Mouse (Mus musculus) left cerebral cortex, postnatal 14 days (tissue): Measurements from ENCODE around the gene Pdha2. TPM values are rescaled to one million over a fixed set of nuclear protein-coding genes. Genes with fewer than 3 reads are reported as not detected.

Experiments used
- DNase-seq, 2 experiments: peaks; one replicate each; pipeline ENCODE4 v3.0.0; 2021 to 2022; ENCODE audit warnings: low spot score in 2 of 2, mixed read lengths in 1 of 2
- intact Hi-C: fragments of 180-260 bp; cut with DNase I; formaldehyde crosslinking; loops from one replicate; pipeline ENCODE4 v1.15.1; 2025
- long read RNA-seq, 2 experiments: library from polyadenylated mRNA; stranded (forward); transcript quantifications; one replicate each; pipeline ENCODE4 v2.0.0; 2021
- total RNA-seq, 2 experiments: library from RNA; stranded (reverse); gene quantifications; 2 replicates each; pipeline ENCODE4 v1.2.3; 2021

Gene Pdha2
- not detected for total RNA-seq
- long read RNA-seq, experiment 1 = 0 reads
- long read RNA-seq, experiment 2 = 0 reads

- intact Hi-C loops = no loop called here
- DNase-seq = no peak
Observed at GRCm38 (mm10) chr3:141212255-141212654, at the start of gene Pdha2. Pdha2 (minus strand) TSS chr3:141212355.

DNA sequence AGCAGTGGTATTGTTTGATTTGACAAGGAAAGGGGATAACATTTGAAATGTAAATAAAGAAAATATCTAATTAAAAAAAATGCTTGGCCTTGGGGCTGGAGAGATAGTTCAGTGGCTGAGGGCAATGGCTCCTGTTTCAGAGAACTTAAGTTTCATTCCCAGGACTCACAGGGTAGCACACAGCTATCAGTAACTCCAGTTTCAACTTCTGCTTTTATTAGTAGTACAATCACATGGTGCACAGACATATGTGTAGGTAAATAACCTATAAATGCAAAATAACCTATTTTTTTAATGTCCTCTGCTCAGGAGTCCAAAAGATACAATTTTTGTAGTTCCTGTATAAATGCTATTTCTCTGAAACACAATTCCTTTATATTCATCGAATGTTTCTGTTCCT lies 48.4 kb upstream of the Pdha2 start:
- intact Hi-C loops = no loop called here
- no peak for DNase-seq

DNA sequence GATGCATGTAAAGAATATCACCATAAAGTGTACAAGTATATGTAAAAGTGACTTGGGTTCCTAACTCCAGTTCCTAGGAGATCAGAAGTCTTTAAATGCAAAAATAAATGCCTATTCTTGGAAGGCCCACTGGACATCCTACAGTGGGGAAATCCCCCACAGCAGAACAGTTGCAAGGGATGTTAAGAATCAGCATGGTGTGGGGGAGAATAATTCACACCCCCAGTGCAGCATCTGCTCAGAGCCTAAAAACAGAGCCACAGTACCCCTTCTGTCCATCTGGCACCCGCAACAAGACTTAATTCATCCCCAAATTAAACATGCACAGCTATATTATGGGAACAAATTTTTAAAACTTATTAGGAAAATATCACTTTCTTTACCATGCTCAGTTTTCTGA lies 39.3 kb upstream of the Pdha2 start:
- intact Hi-C loops = no loop called here
- DNase-seq = peak; percentile 7 to 58

DNA sequence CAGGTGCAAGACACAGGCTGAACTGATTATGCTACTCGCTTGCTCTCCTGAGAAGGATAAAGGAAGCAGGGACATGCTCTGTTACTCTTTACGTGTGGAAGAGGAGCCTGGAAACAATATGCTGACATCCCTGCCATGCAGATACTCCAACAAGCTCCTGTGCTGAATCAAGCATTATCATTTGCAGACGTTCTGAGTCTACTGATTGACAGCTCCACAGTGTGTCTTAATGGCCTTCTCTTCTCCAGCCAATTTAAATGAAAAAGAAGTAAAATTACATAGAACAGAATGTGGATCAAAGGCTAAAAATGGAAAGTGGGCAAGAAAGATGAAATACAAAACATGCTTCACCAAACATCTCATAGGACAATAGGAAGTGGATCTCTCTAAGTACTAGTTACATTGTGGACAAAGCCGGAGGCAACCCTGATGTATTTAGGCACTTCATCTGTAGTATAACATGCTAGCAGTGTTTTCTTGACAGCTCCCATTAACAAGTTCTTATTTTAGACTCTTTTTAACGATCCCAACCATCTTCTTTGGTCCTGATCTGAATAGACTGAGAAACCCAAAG lies 32.7 kb upstream of the Pdha2 start:
- DNase-seq = no peak
- intact Hi-C loops = no loop called here

- no peak for DNase-seq
- intact Hi-C loops = no loop called here
Observed at GRCm38 (mm10) chr3:141238071-141238470, 25.9 kb upstream of the Pdha2 start.

GRCm38 (mm10) chr3:141229148-141229547 lies 17.0 kb upstream of the Pdha2 start:
- intact Hi-C loops = no loop called here
- no peak for DNase-seq

GRCm38 (mm10) chr3:141222339-141222738 lies 10.2 kb upstream of the Pdha2 start:
- intact Hi-C loops = no loop called here
- no peak for DNase-seq

GRCm38 (mm10) chr3:141218561-141218960 lies 6.4 kb upstream of the Pdha2 start:
- no peak for DNase-seq
- intact Hi-C loops = no loop called here

DNA sequence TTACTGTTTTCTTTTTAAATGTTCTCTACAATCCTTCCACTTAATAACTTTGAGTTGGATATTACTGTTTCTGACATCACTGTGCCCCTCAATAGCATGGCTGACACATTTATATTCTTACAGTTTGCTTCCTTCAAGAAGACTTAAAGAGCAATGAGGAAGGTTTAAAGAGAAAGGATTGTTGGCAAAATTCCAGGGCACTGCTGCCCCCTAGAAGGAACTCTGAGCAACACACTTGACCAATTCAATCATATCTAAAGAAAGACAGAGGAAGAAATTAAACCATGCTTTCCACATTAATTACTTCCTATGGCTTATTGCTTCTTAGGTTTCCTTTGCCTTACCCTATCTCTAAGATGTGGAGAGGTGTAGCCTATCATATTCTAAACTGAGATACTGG lies 4.8 kb upstream of the Pdha2 start:
- no peak for DNase-seq
- intact Hi-C loops = no loop called here

DNA sequence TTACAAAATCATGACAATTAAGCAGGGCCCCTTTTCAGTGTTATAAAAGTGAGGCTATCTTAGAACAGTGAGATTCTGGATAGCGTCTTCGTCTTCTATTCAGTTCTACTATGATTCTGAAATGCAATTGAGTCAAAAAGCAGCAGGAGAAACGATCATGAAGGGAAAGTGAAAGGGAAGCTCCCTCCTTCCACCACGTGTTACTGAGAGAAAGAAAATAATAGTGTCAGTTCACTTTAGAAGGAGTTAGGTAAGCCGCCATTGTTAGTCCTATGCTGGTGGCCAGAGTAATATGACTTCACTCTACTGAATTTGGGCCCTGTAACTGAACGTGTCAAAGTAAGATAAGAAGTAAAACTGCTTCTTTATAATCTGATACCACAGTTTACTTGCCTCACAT lies 4.1 kb upstream of the Pdha2 start:
- DNase-seq = no peak
- intact Hi-C loops = no loop called here

DNA sequence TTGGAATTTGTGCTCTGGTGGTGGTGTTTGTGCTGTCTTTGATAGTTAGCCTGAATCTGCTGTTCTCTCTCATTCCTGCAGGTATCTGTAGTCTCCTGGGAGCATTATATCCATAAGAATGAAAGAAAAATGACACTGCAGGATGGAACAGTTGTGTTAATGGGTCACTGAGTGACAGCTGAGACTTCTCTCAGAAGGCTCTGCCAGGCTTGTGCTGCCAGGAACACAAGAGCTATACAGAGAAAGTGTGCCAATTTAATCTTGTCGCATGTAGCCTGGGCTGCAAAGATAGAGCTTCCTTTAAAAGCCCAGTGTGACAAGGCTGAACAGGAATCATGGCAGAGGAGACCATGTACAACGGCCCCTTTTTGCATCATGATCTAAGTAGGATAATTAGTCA lies 2.6 kb upstream of the Pdha2 start:
- intact Hi-C loops = no loop called here

GRCm38 (mm10) chr3:141214197-141214596 lies 2.0 kb upstream of the Pdha2 start:
- no peak for DNase-seq
- intact Hi-C loops = no loop called here

More for the DNA sequence above, 2.6 kb upstream of the Pdha2 start:
- DNase-seq = peak in 1 of 2 experiments; percentile 13

DNA sequence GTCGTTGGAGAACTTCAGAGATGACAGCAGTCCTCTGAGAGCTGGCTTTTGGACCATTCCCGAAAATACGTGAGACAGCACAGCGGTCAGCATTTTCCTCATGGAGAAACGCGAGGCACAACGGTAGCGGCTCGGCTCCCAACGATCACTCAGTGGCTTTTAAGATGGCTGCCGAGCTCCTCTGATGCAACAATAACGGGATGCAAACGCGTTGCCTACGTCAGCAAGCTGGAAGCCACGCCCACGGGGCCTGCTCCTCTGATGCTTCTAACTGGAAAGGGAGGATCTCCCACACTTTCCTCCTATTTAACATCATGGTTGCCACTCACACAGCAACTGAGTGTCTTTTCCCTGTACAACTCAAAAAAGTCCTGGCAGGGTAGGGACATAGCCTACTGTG lies 511 bp downstream of the Pdha2 start:
- intact Hi-C loops = no loop called here
- DNase-seq = no peak

DNA sequence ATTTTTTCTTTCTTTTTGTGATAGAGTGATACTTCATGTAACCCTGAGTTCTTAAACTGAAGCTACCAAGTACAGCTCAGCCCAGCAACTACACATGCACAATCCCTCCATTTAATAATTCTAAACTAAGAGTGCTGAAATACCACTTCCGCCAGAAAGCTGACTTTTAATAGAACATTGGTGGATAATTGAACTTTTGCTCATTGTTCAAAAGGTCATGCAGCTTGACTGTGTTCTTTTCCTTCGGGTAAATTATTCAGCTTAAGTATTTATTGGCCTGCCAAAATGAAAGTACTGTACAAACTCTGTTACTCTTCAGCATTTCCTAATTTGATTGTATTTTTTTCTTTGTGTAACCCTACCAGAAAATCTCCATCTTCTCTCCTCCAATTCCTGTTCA lies 10.4 kb downstream of the Pdha2 start:
- intact Hi-C loops = no loop called here
- DNase-seq = no peak

GRCm38 (mm10) chr3:141197308-141197861 lies 14.8 kb downstream of the Pdha2 start:
- DNase-seq = no peak
- intact Hi-C loops = no loop called here

GRCm38 (mm10) chr3:141191653-141192052 lies 20.5 kb downstream of the Pdha2 start:
- intact Hi-C loops = no loop called here
- no peak for DNase-seq

DNA sequence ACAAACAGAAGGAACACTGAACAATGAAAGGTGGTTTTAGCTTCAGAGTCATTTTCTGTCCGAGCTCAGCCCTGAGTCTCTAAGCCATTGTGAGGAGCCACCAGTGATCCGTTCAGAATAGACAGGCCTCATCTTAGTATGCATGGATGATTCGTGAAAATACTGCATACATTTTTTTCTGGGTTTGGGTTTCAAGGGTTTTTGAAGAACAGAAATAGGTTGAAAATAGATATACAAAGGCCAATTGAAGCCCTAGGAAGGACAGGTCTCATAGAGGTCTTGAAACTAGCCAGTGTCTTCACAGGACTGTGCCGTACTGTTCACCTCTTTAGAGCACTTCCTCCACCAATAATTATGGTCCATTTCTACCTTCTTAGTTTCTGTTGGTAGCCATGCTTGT lies 21.7 kb downstream of the Pdha2 start:
- intact Hi-C loops = no loop called here
- no peak for DNase-seq

GRCm38 (mm10) chr3:141160986-141161385 lies 51.2 kb downstream of the Pdha2 start:
- intact Hi-C loops = no loop called here
- no peak for DNase-seq
